Mouse (Mus musculus) T-helper 17 cell (primary cell): ENCODE results near the gene Tsen54.
"Not testable (repeated sequence)": the region's sequence is repeated elsewhere in the genome, so short reads cannot be mapped to it uniquely, and the experiment has no call there.

Source experiments
- in situ Hi-C, 2 experiments: fragments of 300-600 bp; cut with MboI, MseI; formaldehyde crosslinking; loops; 1 replicate in 1 of 2; 2 replicates in 1 of 2; pipeline ENCODE4 v1.15.1; 2025; ENCODE audit warnings: high pct_unique_total_duplicates in 2 of 2

Tsen54 gene

GRCm38 (mm10) chr11:115827624-115828023 lies 13.1 kb downstream of the Tsen54 start:
- in situ Hi-C loops: no loop called here

DNA sequence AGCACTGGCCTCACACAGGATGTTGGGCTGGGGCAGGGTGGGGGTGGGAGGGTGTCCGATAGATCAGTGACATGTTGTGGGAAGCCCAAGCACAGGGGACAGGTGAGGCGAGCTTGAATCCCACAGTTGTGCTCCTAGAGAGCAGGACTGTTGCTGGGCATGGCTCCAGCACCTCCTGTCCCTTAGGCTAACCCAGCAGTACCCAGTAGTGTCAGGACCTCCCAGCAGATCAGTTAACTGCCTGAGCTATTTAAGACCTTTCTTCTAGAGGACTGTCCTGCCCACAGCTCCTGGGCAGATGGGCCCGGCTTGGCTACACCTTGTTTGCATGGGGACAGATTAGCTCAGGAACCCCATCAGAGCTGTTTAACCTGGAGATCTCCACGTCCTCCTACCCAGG lies 14.5 kb downstream of the Tsen54 start:
- in situ Hi-C loops: no loop called here

DNA sequence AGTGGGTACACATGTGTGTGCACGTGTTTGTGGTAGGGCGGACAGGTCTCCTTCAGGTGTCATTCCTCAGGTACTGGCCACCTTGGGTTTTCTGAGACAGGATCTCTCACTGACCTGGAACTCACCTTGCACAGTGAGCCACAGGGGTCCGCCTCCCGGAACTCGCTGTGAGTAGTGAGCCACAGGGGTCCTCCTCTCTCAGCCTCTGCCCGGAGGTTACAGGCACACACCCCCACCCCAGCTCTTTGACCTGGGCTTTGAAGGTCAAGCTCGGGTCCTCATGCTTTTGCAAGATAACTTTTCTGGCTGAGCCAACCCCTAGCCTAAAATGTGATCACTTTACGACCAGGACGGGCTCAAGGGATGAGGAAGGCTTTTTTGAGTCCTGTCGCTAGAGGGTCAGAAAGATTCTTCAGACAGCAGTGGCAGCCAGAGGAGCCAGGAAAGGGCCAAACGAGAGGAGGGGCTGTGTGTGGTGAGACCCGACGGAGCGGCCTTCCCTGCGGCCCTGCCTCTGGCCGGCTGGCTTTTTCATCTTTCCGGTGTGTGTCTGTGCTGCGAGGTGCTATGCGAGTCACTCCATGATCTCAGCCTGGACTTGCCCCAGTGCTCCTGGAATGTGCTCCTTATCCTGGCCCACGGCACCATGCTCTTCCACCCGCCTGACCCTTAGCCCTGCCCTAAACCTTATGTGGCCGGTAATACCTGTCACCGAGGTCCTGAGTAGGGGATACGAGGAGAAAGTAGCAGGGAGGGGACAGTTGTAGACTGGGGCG lies 16.2 kb downstream of the Tsen54 start:
- in situ Hi-C loops: loop anchor here in 1 of 2 experiments (10.0 kb wide), 1 partner anchor 1546 kb away; no protein-coding TSS in a partner anchor

- in situ Hi-C loops: loop anchor here in 1 of 2 experiments (10.0 kb wide), 1 partner anchor 1547 kb away; no protein-coding TSS in a partner anchor
Measured at GRCm38 (mm10) chr11:115831518-115831917, 17.0 kb downstream of the Tsen54 start.

GRCm38 (mm10) chr11:115832064-115832463 lies 17.5 kb downstream of the Tsen54 start:
- in situ Hi-C loops: loop anchor here in 1 of 2 experiments (10.0 kb wide), 1 partner anchor 1547 kb away; no protein-coding TSS in a partner anchor

DNA sequence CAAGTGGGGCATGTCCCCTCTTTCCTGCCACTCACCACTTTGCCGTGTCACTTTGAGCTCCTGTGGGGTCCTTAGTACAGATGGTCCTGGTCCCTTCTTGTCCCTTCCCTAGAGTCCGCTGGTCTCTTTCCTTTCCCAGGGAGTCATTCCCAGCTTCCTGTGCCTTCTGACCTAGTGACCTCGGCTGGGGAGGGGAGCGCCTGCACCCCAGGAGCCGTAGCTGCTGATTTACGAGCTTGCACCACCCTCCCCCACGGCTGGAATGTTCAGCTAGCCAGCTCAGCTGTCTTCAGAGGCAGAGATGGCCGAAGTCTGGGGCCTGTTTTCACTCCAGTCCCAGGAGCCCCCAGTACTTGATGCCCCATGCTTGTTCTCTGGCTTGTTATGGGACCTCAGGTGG lies 18.0 kb downstream of the Tsen54 start:
- in situ Hi-C loops: loop anchor here in 1 of 2 experiments (10.0 kb wide), 1 partner anchor 1548 kb away; no protein-coding TSS in a partner anchor

DNA sequence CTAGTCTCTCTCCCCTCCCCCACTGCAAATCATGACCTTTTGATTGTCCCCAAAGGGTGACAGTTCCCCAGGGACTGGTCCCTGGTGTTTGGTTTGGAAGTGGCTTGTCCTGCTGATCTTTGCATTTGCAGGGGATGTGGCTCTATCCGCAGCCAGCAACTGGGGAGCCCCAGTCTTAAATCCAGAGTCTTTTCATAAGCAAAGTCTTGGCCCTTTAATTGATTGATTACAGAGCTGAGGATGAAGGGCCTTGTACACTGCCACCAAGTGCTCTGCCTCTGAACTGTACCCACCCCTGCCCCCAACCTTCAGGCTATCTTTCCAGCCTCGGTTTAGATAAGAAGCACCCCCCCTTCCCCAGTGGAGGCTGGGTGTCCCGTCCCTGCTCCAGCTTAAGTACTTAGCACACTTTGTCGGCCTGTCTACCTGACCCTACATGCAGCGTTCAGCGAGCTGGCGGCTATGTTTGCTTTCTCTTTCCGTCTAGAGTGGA lies 18.5 kb downstream of the Tsen54 start:
- in situ Hi-C loops: loop anchor here in 1 of 2 experiments (10.0 kb wide), 1 partner anchor 1548 kb away; no protein-coding TSS in a partner anchor

DNA sequence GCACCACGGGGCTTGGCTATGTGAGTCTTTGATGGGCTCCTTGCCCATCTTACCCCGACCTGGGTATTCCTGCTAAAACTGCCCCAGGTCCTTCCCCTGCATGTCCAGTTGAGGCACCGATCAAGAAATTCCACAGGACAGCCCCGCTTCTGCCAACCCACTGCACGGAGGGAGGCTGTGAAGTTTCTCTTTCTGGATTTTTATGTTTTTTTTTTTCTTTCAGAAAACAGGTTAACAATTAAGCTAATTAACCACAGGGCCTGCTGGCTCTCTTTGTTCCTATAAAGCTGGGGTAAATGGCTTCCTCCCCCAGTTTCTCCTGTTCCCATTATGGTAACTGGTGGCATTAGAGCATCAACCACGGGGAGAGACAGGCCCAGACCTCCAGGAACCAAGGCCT lies 19.5 kb downstream of the Tsen54 start:
- in situ Hi-C loops: loop anchor here in 1 of 2 experiments (10.0 kb wide), 1 partner anchor 1549 kb away; no protein-coding TSS in a partner anchor

DNA sequence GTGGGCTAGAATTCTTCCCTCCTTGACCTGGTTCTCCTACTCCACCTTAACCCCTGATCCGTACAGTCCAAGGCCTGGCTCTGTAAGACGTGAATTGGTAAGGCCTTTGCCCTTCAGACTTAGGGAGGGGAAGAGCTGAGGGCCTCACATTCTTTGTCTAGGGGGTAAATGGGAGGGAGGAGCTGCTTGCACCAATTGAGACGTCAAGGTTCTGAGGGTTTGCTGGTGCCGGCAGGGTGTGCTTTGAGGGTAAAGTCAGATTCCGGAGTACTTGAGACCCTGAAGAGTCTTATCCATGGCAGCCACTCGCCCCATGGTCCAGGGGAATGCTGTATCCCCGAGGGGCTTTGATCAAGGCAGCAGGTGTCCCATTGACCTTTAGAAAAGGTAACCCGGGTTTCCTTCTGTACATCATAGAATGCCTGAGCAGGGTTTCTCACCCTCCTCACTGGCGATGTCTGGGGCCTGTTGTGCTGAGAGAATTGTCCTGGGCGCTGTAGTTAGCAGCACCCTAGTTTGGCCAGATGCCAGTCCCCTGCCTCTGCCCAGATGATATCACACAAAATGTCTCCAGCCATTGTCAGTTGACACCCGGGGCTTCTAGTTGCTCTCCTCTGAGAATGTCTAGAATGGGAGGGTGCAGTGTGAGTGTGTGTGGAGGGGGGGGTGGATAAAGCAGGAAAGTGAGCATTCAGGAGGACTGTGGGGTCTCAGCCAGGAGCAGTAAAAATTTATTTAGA lies 22.3 kb downstream of the Tsen54 start:
- in situ Hi-C loops: loop anchor here in 1 of 2 experiments (10.0 kb wide), 1 partner anchor 1552 kb away; no protein-coding TSS in a partner anchor

DNA sequence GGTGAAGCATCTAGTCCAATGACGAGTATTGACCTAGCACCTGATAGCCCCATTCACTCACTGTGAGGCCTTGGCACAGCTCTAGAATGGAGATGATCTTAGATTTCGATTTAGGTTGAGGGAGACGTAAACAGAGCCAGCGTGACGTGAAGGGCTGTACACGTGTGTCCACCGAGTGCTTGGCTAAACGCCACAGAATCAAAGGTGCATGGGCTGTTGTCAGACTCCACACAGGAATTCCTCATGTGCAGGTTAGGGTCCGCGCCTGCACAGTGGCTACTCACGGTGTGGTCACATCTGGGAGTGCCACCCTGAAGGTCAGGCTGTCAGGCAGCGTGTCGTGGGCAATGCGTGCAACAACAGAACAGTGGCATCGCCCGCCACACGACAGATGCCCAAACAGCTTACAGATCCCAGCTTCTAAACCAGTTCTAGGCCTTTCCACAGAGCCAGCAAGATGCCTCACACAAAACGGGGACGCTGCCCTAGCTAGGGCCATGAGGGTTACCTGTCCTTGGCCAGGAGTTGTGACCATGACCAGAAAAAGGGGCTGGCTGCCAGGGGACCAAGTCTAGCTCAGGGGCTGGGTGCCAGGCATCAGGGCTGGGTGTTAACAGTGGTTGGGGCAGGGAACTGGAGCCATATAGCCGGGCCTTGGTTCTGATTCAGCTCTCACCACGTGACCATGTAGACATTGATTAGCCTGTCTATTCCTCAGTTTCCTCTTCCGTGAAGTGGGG lies 23.3 kb downstream of the Tsen54 start:
- in situ Hi-C loops: loop anchor here in 1 of 2 experiments (10.0 kb wide), 1 partner anchor 1553 kb away; no protein-coding TSS in a partner anchor

DNA sequence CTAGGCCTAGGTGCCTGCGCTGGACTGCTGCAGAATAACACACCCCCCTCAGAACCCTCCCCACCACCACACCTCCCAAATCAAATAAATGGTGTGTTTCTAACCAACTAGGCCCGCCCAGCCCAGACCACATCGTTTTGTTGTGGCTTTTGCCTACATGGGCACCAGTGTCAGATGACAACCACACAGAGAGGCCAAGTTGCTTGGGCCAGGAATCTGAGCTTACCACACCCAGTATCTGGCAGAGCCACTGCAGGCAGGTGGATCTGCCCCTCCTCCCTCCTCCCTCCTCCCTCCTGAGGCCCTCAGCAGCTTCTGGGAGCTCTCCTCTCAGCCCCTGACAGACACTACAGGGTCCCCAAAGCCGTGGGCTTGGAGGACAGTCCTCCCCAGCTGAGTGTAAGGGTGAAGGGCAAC lies 24.4 kb downstream of the Tsen54 start:
- in situ Hi-C loops: loop anchor here in 1 of 2 experiments (10.0 kb wide), 1 partner anchor 1554 kb away; no protein-coding TSS in a partner anchor

DNA sequence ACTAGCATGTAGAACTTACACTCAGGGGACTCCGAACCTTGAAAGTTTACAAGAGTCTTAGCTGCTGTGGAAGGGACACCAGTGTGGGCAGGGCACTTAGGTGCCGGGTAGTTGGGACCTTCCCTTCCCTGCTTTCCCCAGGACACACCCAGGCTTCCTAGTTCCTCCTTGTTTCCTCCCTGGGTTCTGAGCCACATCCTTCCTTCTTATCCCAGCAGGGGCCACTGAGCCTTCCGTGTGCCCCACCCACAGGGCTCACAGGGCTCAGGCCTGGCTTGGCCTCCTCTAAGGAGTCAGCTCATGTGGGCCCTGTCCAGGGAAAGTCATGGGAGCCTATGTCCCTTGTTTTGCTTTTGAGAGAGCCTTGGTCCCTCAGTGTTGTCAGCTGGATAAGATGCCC lies 25.2 kb downstream of the Tsen54 start:
- in situ Hi-C loops: loop anchor here in 1 of 2 experiments (10.0 kb wide), 1 partner anchor 1555 kb away; no protein-coding TSS in a partner anchor

DNA sequence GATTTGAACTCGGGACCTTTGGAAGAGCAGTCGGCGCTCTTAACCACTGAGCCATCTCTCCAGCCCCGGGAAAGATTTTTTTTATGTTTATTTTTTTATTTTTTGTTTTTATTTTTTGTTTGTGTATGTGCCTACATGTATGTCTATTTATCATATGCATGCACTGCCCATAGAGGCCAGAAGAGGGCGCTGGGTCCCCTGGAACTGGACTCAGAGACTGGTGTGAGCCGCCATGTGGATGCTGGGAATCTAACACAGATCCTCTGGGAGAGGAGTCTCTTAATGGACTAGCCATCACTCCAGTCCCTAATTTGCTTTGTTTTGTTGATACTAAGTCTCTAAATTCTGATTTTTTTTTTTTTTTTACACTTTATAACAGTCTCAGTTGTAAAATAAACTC lies 26.5 kb downstream of the Tsen54 start:
- in situ Hi-C loops: no loop called here

DNA sequence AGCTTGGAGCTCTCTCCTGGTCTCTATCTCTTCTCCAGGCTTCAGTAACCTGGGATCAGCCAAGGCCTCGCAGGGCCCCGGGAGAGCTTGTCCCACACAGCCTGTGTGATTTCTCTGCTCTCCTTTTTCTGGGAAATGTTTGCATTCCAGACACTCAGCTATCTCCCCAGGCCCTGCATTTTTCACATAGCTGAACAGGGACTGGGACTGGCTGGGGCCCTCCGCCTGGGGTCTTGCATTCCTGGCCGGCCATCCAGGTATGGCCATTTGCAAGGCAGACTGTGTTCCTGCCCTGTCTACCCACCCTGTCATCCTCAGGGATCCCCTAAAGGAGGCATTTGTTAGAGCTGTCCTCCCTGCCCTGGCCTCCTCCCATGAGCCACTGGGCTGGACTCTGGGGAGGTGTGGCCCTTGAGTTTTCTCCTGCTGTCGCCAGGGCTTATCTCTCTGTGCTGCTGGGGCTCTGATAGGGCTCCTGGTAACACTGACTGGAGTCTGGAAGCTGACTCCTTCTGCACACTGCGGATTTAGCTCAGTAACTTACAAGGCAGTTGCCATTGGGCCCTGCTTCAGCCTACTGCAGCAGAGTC lies 27.5 kb downstream of the Tsen54 start:
- in situ Hi-C loops: no loop called here

GRCm38 (mm10) chr11:115843141-115843890 lies 28.8 kb downstream of the Tsen54 start:
- in situ Hi-C loops: no loop called here

- in situ Hi-C loops: no loop called here
Measured at GRCm38 (mm10) chr11:115843891-115844239, 29.3 kb downstream of the Tsen54 start.

- in situ Hi-C loops: no loop called here
Measured at GRCm38 (mm10) chr11:115844240-115844639, 29.7 kb downstream of the Tsen54 start.

DNA sequence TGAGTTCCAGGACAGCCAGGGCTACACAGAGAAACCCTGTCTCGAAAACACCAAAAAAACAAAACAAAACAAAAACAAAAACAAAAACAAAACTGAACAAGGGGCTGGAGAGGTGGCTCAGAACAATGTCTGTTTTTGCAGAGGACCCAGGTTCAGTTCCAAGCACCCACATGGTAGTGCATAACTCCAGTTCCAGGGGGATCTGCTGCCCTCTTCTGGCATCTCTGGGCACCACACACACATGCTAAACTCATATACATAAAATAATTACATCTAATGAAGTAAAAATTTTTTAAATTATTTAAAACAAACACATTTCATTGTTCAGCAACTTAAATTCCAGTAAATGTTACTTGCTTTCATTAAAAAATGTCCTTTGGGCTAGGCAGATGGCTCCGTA lies 31.3 kb downstream of the Tsen54 start:
- in situ Hi-C loops: no loop called here

GRCm38 (mm10) chr11:115854674-115855073 lies 40.1 kb downstream of the Tsen54 start:
- in situ Hi-C loops: loop anchor here in 1 of 2 experiments (5.0 kb wide), 1 partner anchor 67 kb away; no protein-coding TSS in a partner anchor

- in situ Hi-C loops: not testable (repeated sequence)
Measured at GRCm38 (mm10) chr11:115857146-115857545, 42.6 kb downstream of the Tsen54 start.
